Mouse (Mus musculus): ENCODE results near the gene Kcna1.

Kcna1 gene

DNA sequence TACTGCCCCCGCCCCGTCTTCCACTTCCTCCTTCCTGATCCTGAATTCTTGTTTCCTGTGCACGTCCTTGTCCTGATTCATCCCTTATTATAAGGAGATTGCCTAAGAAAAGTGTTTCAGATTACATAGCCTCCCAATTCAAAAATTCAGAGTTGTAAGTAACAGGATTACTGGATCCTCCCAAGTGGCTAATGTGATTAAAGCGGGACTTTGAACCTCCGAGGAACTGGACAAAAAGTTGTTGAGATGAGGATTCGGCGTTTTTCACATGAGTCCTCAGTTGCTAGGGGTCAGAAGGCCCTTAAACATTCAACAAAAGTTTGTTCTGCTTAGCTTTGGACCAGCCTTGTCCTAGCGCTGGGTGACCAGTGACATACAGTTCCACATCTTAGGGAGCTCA, at the start of gene Kcna1:
Gene Kcna1, minus strand, starts transcription at position 4 of the 400 bp plus-strand sequence.
- DNase-seq: no peak

GRCm38 (mm10) chr6:126687120-126687519, 40.9 kb upstream of the Kcna1 start:
- no peak for DNase-seq

DNA sequence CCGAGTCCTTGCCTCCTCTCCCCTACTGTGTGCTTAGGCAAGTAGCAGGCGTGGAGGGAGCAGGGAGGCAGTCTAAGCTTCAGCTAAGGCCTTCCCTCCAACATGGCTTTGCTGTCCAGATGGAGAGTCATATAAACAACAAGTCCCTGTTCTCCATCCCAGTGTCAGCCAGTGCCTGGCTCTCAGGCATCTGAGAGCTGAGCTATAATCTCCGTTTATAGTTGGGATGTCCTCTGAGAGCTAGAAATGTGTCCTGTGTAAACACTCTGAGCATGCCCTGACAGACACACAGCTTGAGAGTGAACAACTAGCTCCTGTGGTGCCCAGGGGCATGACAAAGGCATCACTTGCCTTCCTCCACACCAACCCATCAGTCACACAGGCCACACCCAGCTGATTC, 39.0 kb upstream of the Kcna1 start:
- DNase-seq: no peak

DNA sequence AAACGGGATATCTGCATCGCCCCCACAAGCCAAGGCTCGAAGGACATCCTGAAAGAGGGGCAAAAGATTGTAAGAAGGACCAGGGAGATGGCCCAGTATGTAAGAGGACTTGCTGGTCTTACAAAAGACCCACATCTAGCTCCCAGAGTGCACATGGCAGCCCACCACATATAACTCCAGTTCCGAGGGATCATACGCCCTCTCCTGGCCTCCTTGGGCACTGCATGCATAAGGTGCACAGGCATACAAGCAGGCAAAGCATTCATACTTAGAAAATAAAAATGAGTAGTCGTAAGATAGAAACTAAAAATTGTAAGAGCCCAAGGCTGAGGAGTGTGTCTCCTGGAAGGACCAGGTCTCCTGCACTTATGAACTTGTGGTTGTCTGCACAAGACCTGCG, 32.8 kb upstream of the Kcna1 start:
- DNase-seq: no peak

- DNase-seq: no peak
Observed at GRCm38 (mm10) chr6:126667001-126667400, 20.8 kb upstream of the Kcna1 start.

DNA sequence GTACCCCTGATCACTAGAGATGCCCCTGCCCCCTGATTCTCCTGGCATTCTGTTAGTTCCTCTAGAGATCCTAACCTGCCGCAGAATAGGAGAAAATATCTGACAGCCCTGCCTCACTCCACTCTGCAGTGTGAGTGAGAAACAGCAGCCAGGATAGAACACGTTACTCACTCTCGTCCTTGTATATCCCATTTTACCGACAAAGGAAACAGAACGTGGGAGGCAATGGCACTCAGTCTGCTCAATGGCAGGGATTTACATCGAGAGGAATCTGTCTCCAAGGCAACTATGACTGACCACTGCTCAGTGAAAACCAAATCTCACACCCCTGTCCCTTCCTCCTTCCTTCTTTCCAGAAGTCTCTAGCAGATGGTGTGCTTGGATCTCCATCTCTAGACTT, 19.9 kb upstream of the Kcna1 start:
- no peak for DNase-seq

- no peak for DNase-seq
Observed at GRCm38 (mm10) chr6:126664569-126664968, 18.4 kb upstream of the Kcna1 start.

DNA sequence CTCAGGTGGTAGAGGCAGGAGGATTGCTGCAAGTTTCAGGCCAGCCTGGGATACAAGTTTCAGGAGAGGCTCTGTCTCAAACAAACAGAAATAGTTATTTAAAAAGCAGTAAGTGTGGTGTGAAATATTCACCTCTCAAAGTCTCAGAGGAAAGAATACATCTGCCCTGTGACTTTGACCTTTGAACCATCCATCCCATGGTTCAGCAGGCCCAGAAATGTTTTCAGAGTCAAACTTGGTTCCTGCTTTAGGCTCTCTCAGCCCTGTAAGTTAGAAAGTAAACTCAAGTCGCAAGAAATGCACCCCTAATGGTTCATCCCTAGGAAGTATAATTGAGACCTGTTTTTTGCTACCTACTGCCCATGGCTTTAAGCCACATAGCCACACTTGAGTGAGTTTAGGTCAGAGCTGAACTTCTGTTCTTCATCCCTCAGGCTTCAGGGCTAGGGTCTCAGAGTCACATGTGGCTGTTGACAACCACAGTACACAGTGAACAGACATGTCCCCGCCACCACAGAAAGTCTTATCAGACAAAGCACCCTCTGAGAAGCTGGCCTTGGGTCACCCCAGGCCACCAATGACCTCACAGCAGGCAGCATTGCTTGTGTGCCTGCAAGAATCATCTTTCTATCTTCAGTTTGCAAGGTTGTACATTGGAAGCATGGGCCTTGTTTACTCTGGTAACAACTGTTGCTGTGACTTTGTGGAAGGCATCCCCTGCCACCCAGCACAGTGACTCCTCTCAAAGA, 11.6 kb upstream of the Kcna1 start:
- DNase-seq: no peak

DNA sequence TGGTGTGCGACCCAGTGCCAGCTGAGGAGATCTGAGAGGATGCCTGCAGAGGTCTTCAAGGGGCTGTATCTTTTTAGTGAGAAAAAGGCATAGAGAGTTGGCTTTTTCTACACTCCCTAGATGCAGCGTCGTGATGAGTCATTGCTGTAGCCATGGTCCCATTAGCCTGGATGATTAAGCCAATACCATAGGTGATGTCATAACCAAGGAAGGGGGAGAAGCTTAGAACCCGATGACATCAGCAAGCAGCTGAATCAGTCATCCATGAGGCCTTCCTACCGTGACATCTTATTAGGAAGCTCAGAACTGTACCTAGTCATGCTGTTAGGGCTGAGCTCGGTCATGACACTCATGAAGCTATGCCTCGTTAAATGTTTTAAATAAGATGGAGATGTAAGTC, 7.4 kb upstream of the Kcna1 start:
- DNase-seq: no peak

DNA sequence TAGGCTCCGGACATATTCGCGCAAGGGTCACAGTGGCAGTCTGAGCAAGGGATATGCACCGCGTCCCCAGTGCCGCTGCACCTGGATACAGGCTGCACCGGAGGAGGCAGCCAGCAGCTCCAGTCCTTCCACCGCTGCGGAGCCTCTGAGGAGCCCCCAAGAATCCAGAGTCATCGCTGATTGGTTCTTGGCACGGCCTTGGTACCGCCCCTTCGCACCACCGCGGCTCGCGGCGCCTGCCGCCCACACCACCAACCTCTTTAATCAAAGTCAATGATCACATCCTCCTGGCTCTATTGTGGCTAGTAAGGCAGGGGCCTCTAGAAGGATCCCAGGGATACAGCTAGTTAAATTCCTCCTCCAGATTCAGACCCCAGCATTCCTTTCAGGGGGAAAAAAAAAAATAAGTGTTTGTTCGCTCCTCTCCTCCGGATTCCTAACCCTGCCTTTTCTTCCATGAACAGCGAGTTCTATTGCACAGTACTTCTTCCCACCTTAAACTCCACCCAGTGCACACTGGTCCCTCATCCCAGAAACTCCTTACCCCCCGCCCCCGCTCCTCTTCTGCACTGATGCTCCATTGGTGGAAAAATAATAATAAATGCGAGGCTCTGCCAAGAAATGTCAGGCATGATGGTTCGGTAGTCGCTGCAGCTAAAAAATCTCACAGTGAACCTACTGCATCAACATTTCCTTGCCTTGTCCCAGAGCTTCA, 383 bp downstream of the Kcna1 start:
- no peak for DNase-seq

GRCm38 (mm10) chr6:126645044-126645541, 1.1 kb downstream of the Kcna1 start:
- DNase-seq: no peak

DNA sequence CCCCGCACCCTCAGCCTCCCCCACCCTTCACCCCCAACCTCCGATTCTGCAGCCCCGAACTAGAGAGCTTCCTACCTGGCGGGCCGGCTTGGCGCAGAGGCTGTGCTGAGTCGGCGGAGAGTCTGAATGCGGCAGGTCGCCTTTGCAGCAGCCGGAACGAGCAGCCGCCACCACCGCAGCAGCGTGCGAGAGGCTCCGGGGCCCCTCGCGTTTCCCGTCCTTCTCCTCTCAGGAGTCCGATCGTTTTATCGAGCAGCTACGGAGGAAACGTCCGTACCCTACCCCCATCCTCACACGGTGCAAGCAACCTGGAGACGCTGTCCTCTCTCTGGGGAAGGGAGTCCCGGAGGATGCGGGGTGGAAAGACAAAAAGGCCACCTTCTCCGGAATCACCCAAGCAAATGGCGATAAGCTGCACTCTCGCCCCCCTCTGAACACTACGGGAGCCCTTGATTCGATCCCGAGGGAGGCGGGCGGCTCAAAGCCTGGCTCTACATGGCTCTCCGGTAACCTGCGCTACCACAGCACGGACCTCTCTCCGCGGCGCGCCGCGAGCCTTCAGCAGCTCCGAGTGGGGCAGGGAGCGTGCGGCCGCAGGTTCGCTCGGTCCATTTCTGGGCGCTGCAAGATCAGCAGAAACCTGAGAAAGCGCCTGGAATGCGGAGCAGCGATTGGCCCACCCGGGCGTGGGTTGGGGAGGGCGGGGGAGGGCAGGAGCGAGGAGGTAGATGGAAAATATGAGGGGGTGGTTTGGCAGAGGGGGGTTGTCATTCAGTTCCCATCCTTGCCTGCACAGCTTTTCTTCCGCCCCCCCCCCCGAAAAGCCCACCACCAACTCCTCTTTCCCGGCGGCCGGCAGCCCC, 1.8 kb downstream of the Kcna1 start:
- DNase-seq: no peak

DNA sequence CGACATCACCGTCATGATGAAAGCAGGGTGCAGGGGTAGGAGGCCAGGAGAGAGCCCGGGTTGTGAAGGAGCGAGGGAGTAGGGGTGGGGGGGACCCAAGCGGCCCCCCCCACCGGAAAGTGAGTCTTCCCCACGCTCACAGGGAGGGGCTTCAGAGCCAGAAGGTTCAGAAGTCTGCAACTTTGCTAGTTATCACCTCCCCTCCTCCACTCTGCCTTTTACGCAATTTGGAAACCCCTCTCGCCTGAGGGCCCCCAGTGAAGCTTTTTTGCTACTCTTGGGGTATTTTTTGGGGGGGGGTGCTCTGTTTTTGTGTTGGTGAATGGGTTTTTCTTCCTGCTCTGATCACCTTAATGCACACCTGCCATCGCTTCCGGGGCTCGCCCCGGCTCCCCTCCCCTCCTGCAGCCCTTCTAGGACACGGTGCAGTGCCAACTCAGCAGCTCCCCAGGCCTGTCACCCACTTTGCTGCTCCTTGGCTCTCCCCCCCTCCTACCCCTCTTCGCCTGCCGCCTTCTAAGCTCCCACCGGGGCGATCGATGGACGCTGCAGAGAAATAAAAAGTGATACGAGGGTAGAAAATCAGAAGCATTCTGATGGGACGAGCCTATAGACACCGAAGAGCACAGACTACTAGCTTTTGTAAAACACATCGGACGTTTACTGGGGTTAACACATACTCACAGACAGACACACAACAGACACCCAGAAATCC, 2.7 kb downstream of the Kcna1 start:
- DNase-seq: no peak

- DNase-seq: no peak
Observed at GRCm38 (mm10) chr6:126642856-126643321, 3.3 kb downstream of the Kcna1 start.

DNA sequence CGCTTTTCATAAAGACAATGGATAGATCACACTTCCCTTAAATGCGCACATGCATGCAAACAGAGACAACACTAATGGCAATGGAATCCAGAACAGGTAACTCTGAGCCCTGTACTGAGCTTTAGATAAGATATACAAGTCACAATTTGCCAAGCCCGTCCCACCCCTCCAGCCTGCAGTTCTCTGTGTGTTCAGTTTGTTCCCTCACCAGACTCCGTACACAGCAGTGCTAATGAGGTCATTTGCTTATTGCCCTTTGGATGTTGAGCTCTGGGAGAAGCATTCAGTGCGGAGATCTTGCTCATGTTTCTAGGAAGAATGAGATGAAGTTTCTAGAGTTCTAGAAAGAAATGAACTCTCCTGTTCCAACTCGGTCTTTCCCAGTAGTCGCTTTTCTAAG, 17.7 kb downstream of the Kcna1 start:
- DNase-seq: no peak

DNA sequence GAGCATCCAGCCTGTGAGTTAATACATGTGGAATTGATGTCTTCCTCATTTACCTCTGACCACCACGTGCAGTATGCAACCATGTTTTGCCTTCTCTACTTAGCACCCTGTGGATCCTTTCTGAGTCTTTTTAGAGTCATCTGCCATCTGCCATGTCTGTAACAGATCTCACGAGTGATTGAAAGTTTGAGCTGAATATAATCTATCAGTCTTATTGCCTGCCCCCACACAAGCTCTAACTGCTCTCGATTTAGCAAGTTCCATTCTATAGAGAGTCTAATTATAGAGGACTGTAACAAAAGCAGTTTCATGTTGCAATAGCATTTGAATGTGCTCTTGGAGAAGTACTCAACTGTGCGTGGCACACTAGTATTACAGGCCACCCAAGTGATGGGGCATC, 27.7 kb downstream of the Kcna1 start:
- no peak for DNase-seq

DNA sequence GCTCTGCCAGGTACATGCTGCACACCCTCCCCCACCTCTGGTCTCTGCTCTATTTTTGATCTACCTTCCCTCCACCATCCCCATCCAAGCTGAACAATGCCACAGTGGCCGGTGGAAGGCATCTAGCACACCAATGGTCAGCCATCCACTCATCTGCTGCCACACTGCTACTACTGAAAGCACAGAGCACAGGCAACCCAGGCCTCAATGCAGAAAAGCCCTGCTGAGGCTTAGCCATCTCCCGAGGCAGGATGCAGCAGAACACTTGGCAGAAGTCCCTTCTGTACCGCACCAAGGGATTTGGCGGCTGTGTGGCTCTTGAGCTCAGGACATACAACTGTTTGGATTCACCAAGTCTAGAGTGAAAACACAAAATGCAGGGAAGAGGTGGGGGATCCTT, 35.4 kb downstream of the Kcna1 start:
- no peak for DNase-seq

- DNase-seq: no peak
Observed at GRCm38 (mm10) chr6:126609193-126609947, 36.8 kb downstream of the Kcna1 start.

- no peak for DNase-seq
Observed at GRCm38 (mm10) chr6:126601843-126602326, 44.3 kb downstream of the Kcna1 start.

GRCm38 (mm10) chr6:126599201-126599995, 46.8 kb downstream of the Kcna1 start:
- no peak for DNase-seq

GRCm38 (mm10) chr6:126597741-126598140, 48.4 kb downstream of the Kcna1 start:
- DNase-seq: no peak
